Mouse (Mus musculus) layer of hippocampus, postnatal 10 days (tissue): ENCODE measurements around the gene Adgre1. TPM values are rescaled to one million over a fixed set of nuclear protein-coding genes. Genes with fewer than 3 reads are reported as not detected.
"Not testable (repeated sequence)": the region's sequence is repeated elsewhere in the genome, so short reads cannot be mapped to it uniquely, and the experiment has no call there.

Source experiments
- DNase-seq, 2 experiments: peaks; one replicate each; pipeline ENCODE4 v3.0.0; 2021; ENCODE audit warnings: low spot score in 2 of 2
- long read RNA-seq: library from polyadenylated mRNA; stranded (forward); transcript quantifications from one replicate; pipeline ENCODE4 v2.0.0, GENCODE M21; 2023
- total RNA-seq, 2 experiments: library from RNA; stranded (reverse); gene quantifications; 2 replicates each; pipeline ENCODE4 v1.2.3; 2021

The Adgre1 gene
- 1 to 10 TPM; 6.1 to 6.9 TPM for total RNA-seq
- long read RNA-seq, transcript Adgre1-202 (22 exons, 3,238 nt), result major isoform, 7 of 8 reads
- long read RNA-seq, partial matches to known transcripts, result 1 of 8 reads
- long read RNA-seq, other reads (novel, unspliced or antisense), result 0 of 8 reads

DNA sequence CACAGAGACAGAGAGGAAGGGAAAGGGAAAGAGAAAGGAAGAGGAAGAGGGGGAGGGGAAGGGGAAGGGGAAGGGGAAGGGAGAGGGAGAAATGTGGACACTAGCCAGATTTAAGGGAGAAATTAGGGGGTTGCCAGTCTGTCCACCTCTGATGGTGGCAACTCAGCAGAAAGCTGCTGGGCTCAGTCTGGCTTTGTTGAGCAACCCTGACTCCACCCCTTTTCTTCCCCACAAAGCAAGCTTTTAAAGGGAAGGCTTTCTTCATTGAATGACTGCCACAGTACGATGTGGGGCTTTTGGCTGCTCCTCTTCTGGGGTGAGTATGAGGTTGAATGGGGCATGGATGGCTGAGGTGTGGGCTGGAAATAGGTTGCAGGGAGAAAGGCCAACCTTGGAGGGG, at the start of gene Adgre1:
Gene Adgre1, plus strand, starts transcription at position 251 of the 400 bp plus-strand sequence.
- no peak for DNase-seq

DNA sequence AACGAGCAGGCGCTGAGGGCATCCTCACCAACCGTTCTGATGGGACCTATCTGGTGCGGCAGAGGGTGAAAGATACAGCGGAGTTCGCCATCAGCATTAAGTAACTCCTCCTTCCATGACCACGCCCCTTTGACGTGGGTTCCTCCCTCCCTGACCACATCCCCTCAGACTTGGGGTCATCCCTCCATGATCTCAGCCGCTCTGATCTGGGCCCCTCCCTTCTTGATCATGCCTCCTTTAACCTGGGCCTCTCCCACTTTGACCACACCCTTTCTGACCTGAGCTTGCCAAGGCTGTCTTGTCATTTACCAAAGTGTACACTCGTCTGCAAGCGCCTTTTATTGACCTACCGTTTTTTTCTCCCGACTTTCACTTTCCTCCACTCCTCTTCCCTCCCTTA, 46.7 kb upstream of the Adgre1 start:
- DNase-seq, result no peak

DNA sequence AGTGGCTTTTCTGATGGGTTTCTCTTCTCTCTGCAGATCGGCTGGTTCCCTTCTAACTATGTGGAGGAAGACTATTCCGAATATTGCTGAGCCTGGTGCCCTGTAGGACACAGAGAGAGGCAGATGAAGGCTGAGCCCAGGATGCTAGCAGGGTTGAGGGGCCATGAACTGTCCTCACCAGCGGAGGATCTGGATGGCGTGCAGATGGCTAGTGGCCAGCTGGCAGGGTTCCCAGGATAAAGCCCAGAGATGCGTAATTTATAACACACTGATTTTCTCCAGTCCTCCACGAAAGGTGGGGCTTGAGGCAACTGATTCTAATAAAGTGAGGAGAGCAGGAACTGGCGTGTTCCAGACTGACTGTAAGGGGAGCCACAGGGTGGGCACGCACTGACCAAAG, 30.9 kb upstream of the Adgre1 start:
- DNase-seq, result no peak

DNA sequence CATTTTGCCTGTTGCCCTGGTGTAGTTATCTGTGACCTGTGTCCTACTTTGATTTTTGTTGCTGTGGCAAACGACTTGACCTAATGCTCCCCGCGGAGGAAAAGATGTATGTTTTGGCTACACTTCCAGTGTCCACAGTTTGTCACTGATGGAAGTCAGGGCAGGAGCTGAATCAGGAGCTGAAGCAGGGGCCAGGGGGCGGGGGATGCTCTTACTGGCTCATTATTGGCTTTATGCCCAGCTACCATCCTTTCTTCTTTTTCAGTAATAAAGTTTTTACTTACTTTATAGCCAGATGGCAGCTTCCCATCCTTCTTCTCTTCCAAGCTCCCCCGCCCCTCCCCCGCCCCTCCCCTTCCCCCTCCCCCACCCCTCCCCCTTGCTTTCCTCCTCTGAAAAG, 29.5 kb upstream of the Adgre1 start:
- DNase-seq, result no peak

DNA sequence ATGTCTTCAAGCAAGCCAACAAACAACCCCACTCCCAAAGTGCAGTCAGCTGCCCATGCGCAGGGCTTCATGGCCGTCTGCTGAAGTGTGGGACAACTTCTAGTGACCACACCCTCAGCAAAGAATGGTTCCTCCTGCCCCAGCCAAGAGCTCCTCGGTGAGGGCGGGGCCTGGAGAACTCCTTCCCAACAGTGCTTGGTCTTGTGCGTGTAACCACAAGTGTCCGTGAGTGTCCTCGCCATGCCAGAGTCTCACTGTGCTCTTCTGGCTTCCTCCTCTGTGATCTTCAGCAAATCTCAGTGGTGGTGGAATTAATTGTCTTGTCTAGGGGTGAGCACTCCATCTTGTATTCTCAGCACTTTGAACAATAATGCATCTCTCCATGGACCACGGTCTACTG, 27.5 kb upstream of the Adgre1 start:
- no peak for DNase-seq

DNA sequence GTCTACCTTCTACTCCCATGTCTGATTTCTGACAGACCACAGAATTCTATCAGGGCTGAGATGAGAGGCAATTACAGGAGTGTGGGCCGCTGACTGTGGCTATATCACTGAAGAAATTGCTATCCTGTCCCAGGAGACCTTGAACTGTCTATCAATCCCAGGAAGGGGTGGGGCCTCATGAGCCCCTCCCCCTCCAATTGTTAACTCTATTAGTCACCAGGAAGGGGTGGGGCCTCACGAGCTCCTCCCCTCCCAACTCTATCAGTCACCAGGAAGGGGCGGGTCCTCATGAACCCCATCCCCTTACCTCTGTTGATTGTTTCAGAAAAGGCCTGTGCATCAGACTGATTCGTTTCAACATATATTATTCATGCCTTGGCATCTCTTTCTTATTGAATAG, 26.2 kb upstream of the Adgre1 start:
- DNase-seq, result no peak

DNA sequence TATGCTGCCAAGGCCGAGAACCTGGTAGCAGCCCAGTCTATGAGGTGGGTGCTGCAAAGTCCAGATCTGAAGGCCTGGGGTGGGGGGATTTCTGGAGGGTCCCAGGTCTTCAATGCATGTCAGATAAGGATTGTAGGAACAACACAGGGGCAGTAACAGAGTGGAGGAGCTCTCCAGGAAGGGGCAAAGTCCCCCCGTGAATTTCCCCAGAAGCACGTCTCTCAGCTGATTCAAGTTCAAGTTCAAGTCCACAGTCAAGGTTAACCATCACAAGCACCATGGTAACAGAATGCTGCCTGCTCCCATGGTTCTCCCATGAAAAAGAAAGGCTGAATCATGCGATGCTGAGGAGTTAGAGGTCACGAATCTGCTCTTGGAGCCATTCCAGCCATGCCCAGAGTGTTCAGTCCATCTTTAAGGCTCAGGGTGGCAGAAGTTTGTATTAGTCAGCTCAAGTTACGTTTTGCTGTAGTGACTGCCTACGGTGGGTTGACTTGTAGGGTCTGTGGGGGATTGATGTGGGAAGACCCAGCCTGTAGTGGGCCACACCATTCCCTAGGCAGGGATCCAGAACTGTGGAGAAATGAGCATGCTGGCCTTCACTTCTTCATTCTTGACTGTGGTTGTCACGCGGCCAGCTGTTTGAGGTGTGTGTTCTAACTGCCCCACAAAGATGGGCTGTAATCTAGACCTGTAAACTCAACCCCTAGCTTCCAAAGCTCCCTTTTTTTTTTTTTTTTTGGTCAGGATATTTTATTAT, 24.3 kb upstream of the Adgre1 start:
- no peak for DNase-seq

DNA sequence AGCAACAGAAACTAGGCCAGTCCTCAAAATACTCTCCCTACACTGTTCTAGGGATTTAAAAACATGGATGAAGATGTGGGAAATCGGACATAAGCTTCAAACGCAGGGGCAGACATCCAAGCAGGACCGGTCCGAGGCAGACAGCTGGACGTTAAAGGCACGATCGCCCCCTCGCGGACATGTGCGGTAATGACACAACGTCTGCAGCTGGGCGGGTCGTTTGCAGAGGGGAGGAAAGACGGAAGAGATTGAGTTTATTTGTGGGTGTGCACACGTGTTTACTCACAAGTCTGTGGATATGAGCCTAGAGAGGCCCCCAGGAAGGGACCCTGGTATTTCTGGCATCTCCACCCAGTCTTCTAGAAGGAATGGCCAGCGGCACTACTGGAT, 23.7 kb upstream of the Adgre1 start:
- DNase-seq, result peak; percentile 91

DNA sequence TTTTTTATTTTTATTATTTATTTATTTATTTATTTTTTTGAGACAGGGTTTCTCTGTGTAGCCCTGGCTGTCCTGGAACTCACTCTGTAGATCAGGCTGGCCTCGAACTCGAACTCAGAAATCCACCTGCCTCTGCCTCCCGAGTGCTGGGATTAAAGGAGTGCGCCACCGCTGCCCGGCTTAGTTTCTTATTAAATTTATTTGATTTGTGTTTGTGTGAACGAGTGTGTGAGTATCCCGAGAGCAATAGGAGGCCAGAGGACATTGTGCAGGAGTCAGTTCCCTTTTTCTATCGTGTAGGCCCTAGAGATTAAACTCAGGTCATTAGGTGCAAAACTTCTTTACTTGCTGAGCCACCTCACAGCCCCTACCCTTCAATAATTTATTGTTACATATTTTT, 23.3 kb upstream of the Adgre1 start:
- not testable (repeated sequence) for DNase-seq

DNA sequence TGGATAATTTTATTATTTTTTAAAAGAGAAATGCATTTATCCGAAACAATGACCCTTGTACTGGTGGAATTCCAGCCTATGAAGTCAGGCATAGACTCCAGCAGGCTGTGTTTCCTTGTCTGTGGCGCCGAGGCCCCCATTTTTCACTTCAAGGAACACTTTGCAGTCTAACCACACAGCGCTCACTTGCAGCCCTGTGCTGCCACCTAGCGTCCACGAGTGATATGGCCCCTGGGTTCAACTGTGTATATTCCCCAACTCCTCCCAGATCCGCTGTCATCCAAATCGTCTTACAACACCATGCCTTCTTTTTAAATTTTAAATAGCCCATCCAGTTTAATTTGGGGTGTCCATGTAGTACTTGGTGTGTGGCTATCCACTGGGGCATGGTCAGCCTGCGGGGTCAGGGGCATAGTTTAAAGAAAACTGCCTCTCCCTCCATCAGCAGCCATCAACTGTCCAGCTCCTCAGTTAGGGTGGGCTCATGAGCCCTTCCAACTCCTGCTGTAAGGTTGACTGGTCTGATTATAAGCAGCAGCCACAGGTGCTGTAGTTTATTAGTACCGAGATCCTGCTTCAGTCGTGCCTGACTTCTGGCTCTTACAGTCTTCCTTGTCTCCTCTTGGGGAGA, 22.7 kb upstream of the Adgre1 start:
- DNase-seq, result peak; percentile 95 to 96

DNA sequence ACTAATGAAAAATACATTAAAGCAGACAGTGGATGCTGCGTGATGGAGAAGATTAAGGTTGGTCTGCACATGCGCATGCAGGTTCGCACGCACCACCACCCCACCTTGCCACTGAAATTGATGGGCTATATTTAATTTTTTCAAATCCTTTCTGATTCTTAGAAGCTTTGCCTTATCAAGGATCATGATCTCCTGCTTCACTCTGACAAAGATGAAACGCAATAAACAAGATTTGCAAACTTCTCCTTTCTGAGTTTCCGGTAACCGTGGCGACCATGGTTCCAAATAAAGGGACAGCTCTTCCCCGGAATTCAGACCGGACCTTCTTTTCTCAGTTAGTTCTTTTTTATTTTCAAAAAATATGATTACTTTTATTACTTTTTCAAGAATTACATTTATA, 20.5 kb upstream of the Adgre1 start:
- no peak for DNase-seq

DNA sequence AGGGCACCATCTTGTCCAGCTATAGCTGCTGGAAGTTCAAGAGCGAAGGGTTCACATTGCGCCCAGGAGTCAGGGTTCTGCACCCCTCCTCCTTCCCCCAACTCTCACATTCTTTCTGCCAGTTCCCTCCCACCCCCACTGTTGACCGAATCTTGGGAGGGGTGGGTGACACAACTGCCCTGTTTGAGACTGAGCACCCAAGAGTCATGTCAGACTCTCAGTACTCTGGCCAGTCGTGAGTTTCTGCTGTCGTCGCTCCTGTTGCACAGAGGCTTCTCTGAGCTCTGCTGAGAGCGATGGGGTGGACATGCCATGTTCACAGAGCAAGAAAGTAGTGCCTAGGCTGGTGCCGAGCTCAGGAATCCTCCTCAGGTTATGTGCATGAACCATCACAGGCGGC, 19.2 kb upstream of the Adgre1 start:
- DNase-seq, result no peak

DNA sequence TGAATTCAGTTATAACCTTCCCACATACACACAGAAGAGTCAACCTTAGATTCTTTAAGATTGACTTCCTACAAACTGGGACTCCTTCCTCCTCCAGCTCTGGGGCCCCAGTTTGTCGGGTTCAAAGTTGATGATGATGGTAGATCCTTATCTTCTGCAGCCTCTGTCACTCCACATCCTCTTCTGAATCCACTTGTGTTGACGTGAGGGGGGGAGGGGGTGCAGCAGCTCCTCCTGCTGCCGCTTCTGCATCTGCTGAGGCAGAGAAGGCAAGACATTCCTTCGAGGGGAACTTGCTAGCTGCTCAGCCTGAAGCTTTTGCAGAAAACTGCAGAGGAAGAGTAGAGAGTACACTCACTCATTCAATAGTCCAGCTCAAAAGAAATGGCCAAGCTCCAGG, 16.9 kb upstream of the Adgre1 start:
- DNase-seq, result no peak

DNA sequence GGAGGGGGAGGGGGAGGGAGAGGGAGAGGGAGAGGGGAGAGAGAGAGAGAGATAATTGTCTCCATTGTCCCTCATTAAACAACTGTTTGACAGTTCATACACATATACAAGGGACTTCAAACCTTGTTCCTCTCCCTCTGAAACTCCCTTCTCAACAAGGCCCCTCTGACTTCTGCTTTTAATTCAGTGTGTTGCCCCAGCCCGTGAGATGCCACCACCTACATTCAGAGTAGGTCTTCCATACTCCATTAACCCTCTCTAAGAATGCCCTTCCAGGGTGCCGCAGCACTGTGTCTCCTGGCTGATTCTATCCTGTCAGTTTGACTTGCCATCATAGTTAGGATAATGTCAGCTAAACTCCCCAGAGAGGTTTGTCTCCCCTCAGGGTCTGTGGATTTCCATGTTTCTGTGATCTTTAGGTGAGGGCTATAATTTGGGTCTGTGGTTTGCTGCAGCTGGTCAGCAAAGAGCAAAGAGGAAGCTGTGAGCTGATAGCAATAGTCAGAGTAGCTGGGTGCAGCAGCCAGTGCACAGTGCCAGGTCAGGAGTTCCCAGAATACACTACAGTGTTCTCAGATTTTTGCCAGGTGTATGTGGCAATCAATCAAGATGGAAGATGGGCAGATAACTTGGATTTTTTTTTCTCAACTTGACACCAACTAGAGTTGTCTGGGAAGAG, 14.3 kb upstream of the Adgre1 start:
- DNase-seq, result no peak

DNA sequence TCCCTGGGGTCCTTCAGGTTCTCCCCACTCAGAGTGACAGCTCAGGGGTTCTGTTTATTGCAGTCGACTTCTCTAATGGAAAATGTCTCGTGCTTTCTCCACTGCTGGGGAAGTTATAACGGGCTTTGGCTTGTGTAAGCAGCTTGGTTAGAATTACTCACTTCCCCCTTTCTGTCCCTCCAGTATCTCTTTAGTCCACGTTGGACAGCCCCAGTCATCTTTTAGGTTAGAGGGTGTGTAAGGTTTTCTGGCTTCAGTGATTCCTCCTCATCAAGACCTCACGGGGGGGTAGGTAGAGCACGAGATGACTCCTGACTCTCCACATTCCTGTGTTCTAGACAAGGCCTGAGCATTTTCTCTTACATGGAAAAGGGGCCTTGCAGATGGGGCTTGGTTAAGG, 11.5 kb upstream of the Adgre1 start:
- DNase-seq, result no peak

DNA sequence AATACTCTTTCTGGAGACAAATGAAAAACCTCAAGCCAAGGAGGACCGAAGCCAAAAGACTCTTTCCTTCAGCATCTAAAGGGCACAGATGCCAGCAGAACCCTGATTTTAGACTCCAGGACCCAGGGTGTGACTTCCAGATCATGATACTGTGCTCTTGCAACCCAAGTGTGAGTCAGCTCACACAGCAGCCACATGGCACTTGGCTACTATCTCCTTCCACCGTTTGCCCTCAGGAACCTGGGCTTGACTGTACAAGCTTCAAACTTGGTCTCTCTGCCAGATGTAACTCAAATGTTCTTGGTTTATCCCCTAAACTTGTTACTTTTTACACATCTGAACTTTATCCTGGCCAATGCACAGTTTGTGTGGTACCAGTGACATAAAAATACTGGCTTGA, 10.7 kb upstream of the Adgre1 start:
- no peak for DNase-seq

DNA sequence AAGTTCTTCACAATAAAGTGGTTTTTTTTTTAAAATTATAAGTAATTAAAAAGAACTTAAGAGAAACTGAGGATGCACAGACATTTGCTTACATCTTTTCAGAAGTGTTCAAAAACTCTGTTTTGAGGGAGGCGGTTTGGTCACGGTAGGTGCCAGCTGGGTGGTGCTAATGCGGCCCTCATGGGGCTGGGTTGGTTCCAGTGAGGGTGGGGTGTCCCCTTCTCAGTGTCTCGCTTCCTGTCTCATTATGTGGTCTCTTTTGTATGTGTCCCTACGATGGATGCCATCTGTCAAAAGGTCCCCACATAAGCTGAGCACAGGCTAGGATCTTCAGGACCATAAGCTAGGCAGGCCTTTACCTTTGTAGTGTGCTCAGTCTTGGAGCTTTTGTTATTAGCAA, 9.4 kb upstream of the Adgre1 start:
- DNase-seq, result no peak

DNA sequence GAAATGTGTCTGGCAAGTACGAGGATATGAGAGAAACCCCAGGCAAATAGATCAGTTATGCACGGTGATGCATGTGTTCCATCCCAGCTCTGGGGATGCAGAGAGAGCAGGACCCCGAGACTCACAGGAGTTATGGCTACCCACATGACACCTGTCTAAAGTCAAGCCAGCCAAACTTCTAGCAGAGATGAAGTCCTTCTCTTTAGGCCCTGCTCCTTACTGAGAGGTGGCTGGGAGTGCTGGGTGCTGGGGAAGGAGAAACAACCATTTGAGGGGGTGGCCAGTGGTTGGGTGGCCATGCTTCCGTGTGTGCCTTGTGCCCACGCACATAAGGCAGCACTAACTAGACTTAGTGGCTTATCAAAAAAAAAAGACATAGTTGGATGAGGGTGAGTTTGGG, 8.3 kb upstream of the Adgre1 start:
- DNase-seq, result no peak

DNA sequence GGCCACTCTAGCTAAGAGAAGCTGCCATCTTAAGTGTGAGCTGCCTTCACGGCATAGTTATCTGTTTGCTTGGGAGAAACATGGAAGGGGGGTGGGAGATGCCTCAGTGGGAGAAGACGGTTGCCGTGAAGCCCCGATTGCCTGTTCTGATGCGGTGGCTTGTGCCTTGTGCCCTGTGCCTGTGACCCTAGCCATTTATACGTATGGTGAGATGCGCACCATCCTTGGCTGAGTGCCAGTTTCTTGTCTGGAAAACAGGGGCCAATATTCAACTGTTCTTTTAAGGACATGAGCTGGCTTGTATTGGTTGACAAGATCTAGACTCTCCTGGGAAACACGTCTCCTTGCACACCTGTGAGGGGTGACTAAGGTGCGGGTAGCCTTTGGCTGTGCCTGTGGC, 7.4 kb upstream of the Adgre1 start:
- no peak for DNase-seq

DNA sequence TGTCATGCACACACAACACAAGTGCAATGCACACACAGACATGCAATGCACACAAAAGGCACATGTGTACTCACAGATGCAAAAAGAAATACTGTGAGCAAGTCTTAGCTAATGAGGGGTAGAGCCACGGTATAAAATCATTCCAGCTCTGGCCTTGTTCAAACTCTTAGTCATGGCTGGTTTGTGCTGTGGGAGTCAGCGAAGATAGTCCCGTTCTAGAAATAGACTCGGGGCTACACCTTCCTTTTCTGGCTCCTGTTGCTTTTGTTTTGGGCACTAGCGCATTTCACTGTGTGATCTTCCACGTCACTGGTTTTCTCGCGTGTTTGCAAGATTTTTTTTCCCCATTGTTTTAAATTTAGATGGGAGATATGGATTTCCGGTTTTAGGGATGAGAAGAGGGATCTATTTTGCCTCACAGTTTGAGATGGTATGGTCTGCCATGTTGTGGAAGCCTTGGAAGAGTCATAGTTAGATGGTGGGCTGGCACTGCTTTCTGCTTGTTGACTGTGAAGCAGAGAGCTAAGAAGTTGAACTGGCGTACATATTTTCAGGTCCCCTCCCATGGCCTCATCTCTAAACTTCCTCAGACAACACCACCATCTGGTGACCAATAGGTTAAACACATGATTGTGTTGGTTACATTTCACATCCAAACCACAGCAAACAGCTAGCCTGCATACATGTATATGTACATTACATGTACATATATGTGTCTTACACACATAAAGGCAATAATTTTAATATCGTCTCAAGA, 1.2 kb downstream of the Adgre1 start:
- DNase-seq, result no peak
